Mouse (Mus musculus) E14TG2a.4 (cell line): ENCODE results near the gene Vmn1r158.
"Not testable (repeated sequence)": the region's sequence is repeated elsewhere in the genome, so short reads cannot be mapped to it uniquely, and the experiment has no call there.

Experiments used
- CTCF ChIP-seq: conservative IDR thresholded peaks from 2 replicates; pipeline ENCODE4 v1.5.1; 2014; ENCODE audit warnings: low read length
- NANOG ChIP-seq: IDR thresholded peaks from 2 replicates; pipeline ENCODE4 v1.6.1; 2014; ENCODE audit warnings: borderline replicate concordance, low read length, mixed read lengths
- POU5F1 ChIP-seq: IDR thresholded peaks from 2 replicates; pipeline ENCODE4 v1.6.1; 2014; ENCODE audit warnings: low read length, borderline replicate concordance

DNA sequence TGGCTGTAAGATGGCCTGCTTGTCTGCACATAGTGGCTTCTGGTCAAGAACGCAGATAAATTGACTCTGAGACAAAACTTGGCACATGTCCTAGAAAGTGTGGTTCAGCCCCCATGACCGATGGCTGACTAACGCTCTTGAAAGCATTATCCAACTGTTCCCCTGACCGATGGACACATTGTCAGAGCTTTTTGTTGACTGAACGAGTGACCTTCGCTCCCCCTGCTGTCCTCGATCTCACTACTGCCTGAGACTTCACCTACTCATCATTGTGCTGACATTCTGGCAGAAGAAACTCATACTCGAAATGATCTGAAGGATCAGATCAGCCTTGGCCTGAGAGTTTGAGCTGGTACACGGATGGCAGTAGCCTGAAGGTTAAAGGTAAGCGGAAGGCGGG is 14.6 kb downstream of the Vmn1r158 start:
- not testable (repeated sequence) for TF ChIP-seq CTCF, NANOG, POU5F1
